Mouse (Mus musculus) CH12.LX (cell line): Measurements from ENCODE around the gene Dlx3. TPM values are rescaled to one million over a fixed set of nuclear protein-coding genes. Genes with fewer than 3 reads are reported as not detected.
A peak's percentile ranks its signal among the peaks of the same experiment; 100 is the strongest.

Source experiments
- DNase-seq: peaks from one replicate; pipeline ENCODE4 v3.0.0-alpha.2; 2013; ENCODE audit errors: extremely low read depth
- H3K27ac ChIP-seq: 2 replicates; pipeline ENCODE4 v1.5.1; 2012; ENCODE audit warnings: low read depth, mild to moderate bottlenecking, control low read depth, moderate library complexity; ENCODE audit not compliant: insufficient read depth
- H3K27me3 ChIP-seq: replicated peaks from 2 replicates; pipeline ENCODE3; 2012; ENCODE audit warnings: inconsistent platforms
- H3K36me3 ChIP-seq, 2 experiments: replicated peaks in 1 of 2; 2 replicates each; pipeline versions ENCODE3 to v1.6.1; 2012; ENCODE audit warnings: inconsistent platforms in 1 of 2, low read length in 1 of 2, mild to moderate bottlenecking in 1 of 2, mixed read lengths in 1 of 2, moderate library complexity in 1 of 2; ENCODE audit not compliant: control insufficient read depth in 1 of 2, insufficient read depth in 1 of 2
- H3K4me1 ChIP-seq, 2 experiments: 2 replicates each; pipeline ENCODE4 v1.6.1; 2012; ENCODE audit warnings: inconsistent platforms in 1 of 2, moderate library complexity in 1 of 2; ENCODE audit not compliant: insufficient read depth in 2 of 2, control insufficient read depth in 1 of 2
- H3K4me2 ChIP-seq: 2 replicates; pipeline ENCODE4 v1.6.1; 2012; ENCODE audit warnings: low read depth, mild to moderate bottlenecking, control low read depth; ENCODE audit not compliant: poor library complexity, insufficient read depth, severe bottlenecking
- H3K4me3 ChIP-seq, 3 experiments: fragments of 150-350 bp in 1 of 3; sonication (generic) in 1 of 3; replicated peaks in 1 of 3; 2 replicates each; pipeline versions ENCODE3 to v1.5.1; 2011 to 2012; ENCODE audit warnings: low read depth in 2 of 3, low read length in 2 of 3, mild to moderate bottlenecking in 2 of 3, moderate library complexity in 2 of 3, control low read depth in 1 of 3, improper control_type of control experiment in 1 of 3, inconsistent platforms in 1 of 3, mixed read lengths in 1 of 3; ENCODE audit not compliant: poor library complexity in 1 of 3
- H3K79me2 ChIP-seq: replicated peaks from 2 replicates; pipeline ENCODE4 v1.6.1; 2012; ENCODE audit warnings: mild to moderate bottlenecking, moderate library complexity; ENCODE audit not compliant: control insufficient read depth, poor library complexity, insufficient read depth, severe bottlenecking; ENCODE audit errors: extremely low read depth
- H3K9ac ChIP-seq: 2 replicates; pipeline ENCODE4 v1.6.1; 2012; ENCODE audit warnings: low read depth, mild to moderate bottlenecking, control low read depth, moderate library complexity; ENCODE audit not compliant: insufficient read depth
- H3K9me3 ChIP-seq: replicated peaks from 2 replicates; pipeline ENCODE3; 2012; ENCODE audit warnings: low read length, inconsistent platforms, mixed read lengths
- CHD2 ChIP-seq: IDR thresholded peaks from 2 replicates; pipeline ENCODE4 v1.6.1; 2011; ENCODE audit warnings: low read length, improper control_type of control experiment
- CTCF ChIP-seq, 2 experiments: IDR thresholded peaks in 1 of 2; conservative IDR thresholded peaks in 1 of 2; 2 replicates each; pipeline ENCODE4 v1.5.1; 2011 to 2012; ENCODE audit warnings: low read depth in 2 of 2, low read length in 2 of 2, improper control_type of control experiment in 1 of 2, inconsistent platforms in 1 of 2, mild to moderate bottlenecking in 1 of 2, moderate library complexity in 1 of 2
- EP300 ChIP-seq: IDR thresholded peaks from 2 replicates; pipeline ENCODE4 v1.6.1; 2011; ENCODE audit warnings: low read length, improper control_type of control experiment
- ETS1 ChIP-seq: conservative IDR thresholded peaks from 2 replicates; pipeline ENCODE4 v1.6.1; 2012; ENCODE audit warnings: low read depth, mild to moderate bottlenecking, inconsistent platforms, low read length, improper control_type of control experiment, moderate library complexity
- KAT2A ChIP-seq: IDR thresholded peaks from 2 replicates; pipeline ENCODE4 v1.6.1; 2012; ENCODE audit warnings: low read length, improper control_type of control experiment, inconsistent platforms; ENCODE audit not compliant: insufficient replicate concordance
- MAFK ChIP-seq: IDR thresholded peaks from 2 replicates; pipeline ENCODE4 v1.6.1; 2011; ENCODE audit warnings: low read length, improper control_type of control experiment; ENCODE audit not compliant: insufficient replicate concordance
- MAX ChIP-seq: IDR thresholded peaks from 2 replicates; pipeline ENCODE4 v1.6.1; 2011; ENCODE audit warnings: low read length, improper control_type of control experiment
- MAZ ChIP-seq: IDR thresholded peaks from 2 replicates; pipeline ENCODE4 v1.6.1; 2012; ENCODE audit warnings: low read depth, mild to moderate bottlenecking, inconsistent platforms, low read length, improper control_type of control experiment, moderate library complexity
- MXI1 ChIP-seq: IDR thresholded peaks from 2 replicates; pipeline ENCODE4 v1.6.1; 2011; ENCODE audit warnings: mild to moderate bottlenecking, low read depth, low read length, improper control_type of control experiment
- NELFE ChIP-seq: IDR thresholded peaks from 2 replicates; pipeline ENCODE4 v1.6.1; 2011; ENCODE audit warnings: low read depth, low read length, improper control_type of control experiment
- NRF1 ChIP-seq: IDR thresholded peaks from 2 replicates; pipeline ENCODE4 v1.6.1; 2014; ENCODE audit warnings: low read depth, mild to moderate bottlenecking, inconsistent platforms, low read length, improper control_type of control experiment, moderate library complexity
- RAD21 ChIP-seq: IDR thresholded peaks from 2 replicates; pipeline ENCODE4 v1.6.1; 2011; ENCODE audit warnings: low read depth, mild to moderate bottlenecking, low read length, improper control_type of control experiment, moderate library complexity
- SMC3 ChIP-seq: IDR thresholded peaks from 2 replicates; pipeline ENCODE4 v1.6.1; 2011; ENCODE audit warnings: low read depth, low read length, improper control_type of control experiment
- TBP ChIP-seq: conservative IDR thresholded peaks from 2 replicates; pipeline ENCODE4 v1.6.1; 2011; ENCODE audit warnings: low read depth, low read length, improper control_type of control experiment
- TCF12 ChIP-seq: IDR thresholded peaks from 2 replicates; pipeline ENCODE4 v1.6.1; 2014; ENCODE audit warnings: low read depth, mild to moderate bottlenecking, inconsistent platforms, low read length, improper control_type of control experiment
- ZKSCAN1 ChIP-seq: IDR thresholded peaks from 2 replicates; pipeline ENCODE4 v1.6.1; 2012; ENCODE audit warnings: low read depth, inconsistent platforms, low read length, improper control_type of control experiment, borderline replicate concordance
- ZNF384 ChIP-seq: IDR thresholded peaks from 2 replicates; pipeline ENCODE4 v1.6.1; 2012; ENCODE audit warnings: low read depth, low read length, improper control_type of control experiment, inconsistent platforms
- dilution Hi-C: fragments of 300-500 bp; cut with MboI; formaldehyde crosslinking; loops from 2 replicates; pipeline ENCODE4 v1.14.3; 2020; ENCODE audit warnings: low sequenced_read_pairs; ENCODE audit not compliant: extremely low pct_unique_long_range_greater_than_20kb, extremely low pct_ligation_motif_present
- in situ Hi-C: fragments of 300-500 bp; cut with MboI; formaldehyde crosslinking; loops from 3 replicates; pipeline ENCODE4 v1.14.3; 2019; ENCODE audit warnings: low sequenced_read_pairs, low pct_ligation_motif_present, low pct_unique_long_range_greater_than_20kb, mixed read lengths
- polyA plus RNA-seq: library from polyadenylated mRNA; unstranded; fragments of >175 nt; gene quantifications from 2 replicates; pipeline ENCODE4 v1.2.1, GENCODE M21; 2012; ENCODE audit warnings: low read depth; ENCODE audit not compliant: insufficient read length
- total RNA-seq, 2 experiments: library from RNA; depleted of rRNA; stranded (reverse); fragments of 300-350 nt in 1 of 2; fragments of >200 nt in 1 of 2; gene quantifications; 2 replicates each; pipeline ENCODE4 v1.2.3; 2012 to 2014

Dlx3 gene
- total and polyA plus RNA-seq, 3 experiments, result 0.08 to 0.55 (median 0.17) TPM

DNA sequence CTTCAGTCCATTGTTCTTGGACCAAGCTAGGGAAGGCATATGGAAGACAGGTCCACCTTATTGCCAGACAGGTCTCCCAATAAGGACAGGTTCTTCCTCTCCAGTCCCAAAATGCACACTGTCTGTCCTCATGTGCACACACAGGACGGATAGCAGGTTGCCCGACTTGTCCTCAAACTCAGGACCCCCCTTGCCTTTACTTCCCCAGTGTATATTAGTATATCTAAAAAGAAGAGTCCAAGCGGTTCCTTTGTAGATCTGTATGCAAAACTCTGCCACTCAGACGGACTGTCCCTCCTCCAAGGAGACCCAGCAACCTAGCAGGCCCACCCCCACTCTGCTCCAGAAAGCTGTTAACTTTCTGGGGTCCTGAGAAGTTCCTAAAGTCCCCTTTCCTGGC lies 23.7 kb downstream of the Dlx3 start:
- Histone ChIP-seq H3K4me1 (peaks cover 0 to 16% of the 10 kb centered on the region in 2 experiments; a peak in 2 of 4 replicates), H3K27me3 (peaks cover 98% of the 10 kb centered on the region), H3K4me3 (no peak overlapping the region), H3K27ac (no peak overlapping the region), H3K4me2 (no peak overlapping the region), H3K36me3 (no peaks in the 10 kb centered on the region), H3K79me2 (no peaks in the 10 kb centered on the region), H3K9me3 (no peaks in the 10 kb centered on the region), H3K9ac (no peak overlapping the region)
- TF ChIP-seq EP300 (no peak), MXI1 (no peak), MAX (no peak)
- dilution Hi-C loops (loop anchor here (25.0 kb wide), 1 partner anchor 94 kb away; no protein-coding TSS in a partner anchor), in situ Hi-C loops (no loop called here)
- no peak for DNase-seq

DNA sequence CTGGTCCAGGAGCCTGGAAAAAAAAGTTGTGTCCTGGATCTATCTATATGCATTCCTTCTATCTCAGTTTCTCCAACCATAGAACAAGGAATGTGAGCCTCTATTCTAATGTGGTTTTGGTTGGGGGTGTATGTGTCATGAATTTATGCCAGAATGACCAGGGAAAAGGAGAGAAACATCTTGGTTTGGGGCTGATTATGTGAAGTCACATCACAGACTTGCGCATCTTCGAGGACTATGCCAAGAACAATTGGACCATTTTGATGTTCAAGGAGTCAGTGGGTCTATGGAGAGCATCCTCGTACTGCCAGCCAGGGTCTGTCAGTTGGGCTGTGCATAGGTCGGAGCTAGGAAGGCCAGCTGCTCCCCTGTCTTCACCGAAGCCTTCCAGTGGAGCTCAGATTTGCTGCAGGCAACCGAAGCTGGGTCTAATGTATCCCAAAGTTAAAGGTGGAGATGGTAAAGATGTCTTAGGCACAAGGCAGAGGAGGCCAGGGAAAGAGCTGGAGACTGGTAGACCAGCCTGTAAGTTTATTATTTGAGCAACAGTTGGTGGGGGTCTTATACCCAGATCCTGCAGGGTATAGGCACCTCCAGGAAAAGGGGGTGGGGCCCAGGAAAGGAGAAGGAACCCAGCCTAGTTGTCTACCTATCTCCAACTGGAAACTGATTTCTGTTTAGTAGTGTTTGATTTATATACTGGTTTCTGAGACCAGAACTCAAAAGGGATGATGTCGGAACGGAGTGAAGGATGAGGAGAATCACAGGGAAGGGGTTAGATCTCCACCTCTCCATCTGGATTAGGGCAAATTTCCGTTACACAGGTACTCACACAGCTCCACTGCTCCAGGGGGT lies 24.4 kb downstream of the Dlx3 start:
- no peak overlapping the region for H3K27ac ChIP-seq
- no peaks in the 10 kb centered on the region for H3K9me3 ChIP-seq
- TF ChIP-seq RAD21 (no peak), NRF1 (no peak), ETS1 (no peak)
- H3K4me2 ChIP-seq, result peak overlapping the region; percentile 79
- peaks cover 0 to 16% of the 10 kb centered on the region in 2 experiments; a peak in 2 of 4 replicates for H3K4me1 ChIP-seq
- H3K79me2 ChIP-seq, result no peaks in the 10 kb centered on the region
- no peaks in the 10 kb centered on the region for H3K36me3 ChIP-seq
- in situ Hi-C loops (no loop called here), dilution Hi-C loops (loop anchor here (25.0 kb wide), 1 partner anchor 93 kb away; no protein-coding TSS in a partner anchor)
- H3K27me3 ChIP-seq, result peaks cover 98% of the 10 kb centered on the region
- DNase-seq, result no peak
- H3K9ac ChIP-seq, result no peak overlapping the region
- no peak overlapping the region for H3K4me3 ChIP-seq

DNA sequence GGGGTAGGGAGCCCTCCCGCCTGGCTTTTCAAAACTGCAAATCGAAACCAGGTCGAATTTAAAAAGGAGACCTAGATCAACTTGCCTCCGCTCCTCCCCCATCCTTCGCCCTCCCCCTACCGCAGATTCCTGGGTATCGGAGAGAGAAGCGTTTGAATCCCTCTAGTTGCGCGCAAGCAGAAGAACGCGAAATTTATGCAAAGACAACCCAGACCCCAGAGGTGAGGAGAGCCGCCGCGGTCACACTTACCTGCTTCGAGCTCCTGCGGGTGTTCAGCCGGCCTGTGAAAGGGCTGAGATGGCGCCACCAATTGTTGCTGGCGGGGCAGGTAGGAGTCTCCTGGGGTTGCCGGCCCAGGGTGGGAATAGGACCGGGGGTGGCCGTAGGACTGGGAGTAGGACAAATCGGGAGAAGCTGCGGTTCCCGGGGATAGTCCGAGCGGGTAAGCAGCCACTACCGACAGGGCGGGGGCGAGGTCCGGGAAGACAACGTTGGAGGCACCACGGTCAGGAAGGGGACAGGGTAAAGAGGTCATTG lies 25.1 kb downstream of the Dlx3 start:
- dilution Hi-C loops, result loop anchor here (25.0 kb wide), 1 partner anchor 92 kb away; no protein-coding TSS in a partner anchor
- peak overlapping the region; percentile 79 for H3K4me2 ChIP-seq
- H3K4me3 ChIP-seq, result peak overlapping the region in 2 of 3 experiments; percentile 9 to 10
- H3K9ac ChIP-seq, result no peak overlapping the region
- H3K27ac ChIP-seq, result no peak overlapping the region
- DNase-seq, result no peak
- peaks cover 0 to 16% of the 10 kb centered on the region in 2 experiments; a peak in 2 of 4 replicates for H3K4me1 ChIP-seq
- no peaks in the 10 kb centered on the region for H3K9me3 ChIP-seq
- H3K79me2 ChIP-seq, result no peaks in the 10 kb centered on the region
- peaks cover 98% of the 10 kb centered on the region for H3K27me3 ChIP-seq
- in situ Hi-C loops, result no loop called here
- TF ChIP-seq MAZ (no peak), CHD2 (no peak), KAT2A (no peak), NRF1 (no peak), TCF12 (no peak), ZKSCAN1 (no peak), MAFK (no peak), ETS1 (no peak), CTCF (conservative IDR thresholded peaks at IDR 0.05 in 1 of 2, IDR thresholded peaks at IDR 0.05 in 1 of 2; ENCODE audit: low read depth in 2 of 2, low read length in 2 of 2) (no peak), TBP (no peak), NELFE (no peak), SMC3 (no peak), ZNF384 (no peak)
- TF ChIP-seq, all 38 proteins: peak for 0
- H3K36me3 ChIP-seq, result no peaks in the 10 kb centered on the region
